Mouse (Mus musculus) limb, embryonic 12.5 days (tissue): ENCODE measurements around the gene Srms. TPM values are rescaled to one million over a fixed set of nuclear protein-coding genes. Genes with fewer than 3 reads are reported as not detected.
A peak's percentile ranks its signal among the peaks of the same experiment; 100 is the strongest.
"Not testable (repeated sequence)": the region's sequence is repeated elsewhere in the genome, so short reads cannot be mapped to it uniquely, and the experiment has no call there.

Source experiments
- ATAC-seq: fragments of 200-750 bp; cut with Nextera tagmentation; 2 replicates; pipeline ENCODE4 v1.8.0; 2017; ENCODE audit warnings: low read depth, moderate TSS enrichment; ENCODE audit not compliant: insufficient number of reproducible peaks, insufficient read depth, low FRiP score, low TSS enrichment
- H3K27ac ChIP-seq: fragments of 300-500 bp; sonication (generic); 2 replicates; pipeline ENCODE4 v1.5.1; 2016; ENCODE audit warnings: mild to moderate bottlenecking, moderate library complexity
- H3K27me3 ChIP-seq: fragments of 300-500 bp; sonication (generic); 2 replicates; pipeline ENCODE4 v1.6.1; 2016; ENCODE audit warnings: mild to moderate bottlenecking, moderate library complexity
- H3K36me3 ChIP-seq: fragments of 300-500 bp; sonication (generic); 2 replicates; pipeline ENCODE4 v1.6.1; 2016; ENCODE audit warnings: mild to moderate bottlenecking, moderate library complexity
- H3K4me1 ChIP-seq: fragments of 300-500 bp; sonication (generic); replicated peaks from 2 replicates; pipeline ENCODE4 v1.6.1; 2016
- H3K4me2 ChIP-seq: fragments of 300-500 bp; sonication (generic); 2 replicates; pipeline ENCODE4 v1.6.1; 2016; ENCODE audit warnings: mild to moderate bottlenecking, moderate library complexity
- H3K4me3 ChIP-seq: fragments of 300-500 bp; sonication (generic); replicated peaks from 2 replicates; pipeline ENCODE4 v1.5.1; 2016; ENCODE audit warnings: mild to moderate bottlenecking
- H3K9ac ChIP-seq: fragments of 300-500 bp; sonication (generic); replicated peaks from 2 replicates; pipeline ENCODE4 v1.6.1; 2016; ENCODE audit warnings: mild to moderate bottlenecking, moderate library complexity
- H3K9me3 ChIP-seq: fragments of 300-500 bp; sonication (generic); 2 replicates; pipeline ENCODE4 v1.6.1; 2016; ENCODE audit warnings: mild to moderate bottlenecking, moderate library complexity
- whole genome bisulfite sequencing: fragments of 180-500 bp; shearing (Covaris S2); methylation state at CpG from one replicate; pipeline ENCODE4 v1.1.7; 2016; 5-methylcytosine and 5-hydroxymethylcytosine counted together
- polyA plus RNA-seq: library from polyadenylated mRNA; unstranded; fragments of >200 nt; fragmentation: Nextera tagmentation; extraction: Ambion mirVana; gene quantifications from 2 replicates; pipeline ENCODE4 v1.2.1, GENCODE M21; 2016

Gene Srms
- polyA plus RNA-seq, 1 experiment from 2014 or later: 0.25 TPM

DNA sequence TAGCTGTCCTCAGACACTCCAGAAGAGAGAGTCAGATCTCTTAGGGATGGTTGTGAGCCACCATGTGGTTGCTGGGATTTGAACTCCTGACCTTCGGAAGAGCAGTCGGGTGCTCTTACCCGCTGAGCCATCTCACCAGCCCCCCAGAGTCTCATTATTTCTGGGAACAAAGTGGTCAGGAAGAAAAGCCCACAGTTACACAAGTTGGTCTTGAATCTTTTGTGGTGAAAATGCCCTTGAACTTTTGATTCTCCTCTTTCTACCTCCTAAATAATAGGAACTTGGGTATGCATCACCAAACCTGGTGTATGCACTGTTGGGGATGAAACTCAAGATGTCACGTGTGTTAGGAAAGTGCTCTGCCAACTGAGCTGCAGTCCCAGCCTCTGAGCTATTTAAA is 21.0 kb downstream of the Srms start:
- no peaks in the 10 kb centered on the region for H3K27me3 ChIP-seq
- peaks cover 7% of the 10 kb centered on the region for H3K4me1 ChIP-seq
- 66% methylated on average over 4 of the region's 4 CpGs for WGBS
- H3K36me3 ChIP-seq: peaks cover 13% of the 10 kb centered on the region
- ATAC-seq: no peak
- no peaks in the 10 kb centered on the region for H3K9me3 ChIP-seq
- H3K4me3 ChIP-seq: no peak overlapping the region
- H3K4me2 ChIP-seq: no peak overlapping the region
- no peak overlapping the region for H3K9ac ChIP-seq
- no peak overlapping the region for H3K27ac ChIP-seq

GRCm38 (mm10) chr2:181191385-181191784 is 21.6 kb downstream of the Srms start:
- peaks cover 13% of the 10 kb centered on the region for H3K36me3 ChIP-seq
- not testable (repeated sequence) for H3K9me3 ChIP-seq, H3K27ac ChIP-seq, ATAC-seq, H3K4me3 ChIP-seq, H3K4me2 ChIP-seq, H3K9ac ChIP-seq, H3K27me3 ChIP-seq, H3K4me1 ChIP-seq
- 71% methylated on average over 4 of the region's 4 CpGs for WGBS

DNA sequence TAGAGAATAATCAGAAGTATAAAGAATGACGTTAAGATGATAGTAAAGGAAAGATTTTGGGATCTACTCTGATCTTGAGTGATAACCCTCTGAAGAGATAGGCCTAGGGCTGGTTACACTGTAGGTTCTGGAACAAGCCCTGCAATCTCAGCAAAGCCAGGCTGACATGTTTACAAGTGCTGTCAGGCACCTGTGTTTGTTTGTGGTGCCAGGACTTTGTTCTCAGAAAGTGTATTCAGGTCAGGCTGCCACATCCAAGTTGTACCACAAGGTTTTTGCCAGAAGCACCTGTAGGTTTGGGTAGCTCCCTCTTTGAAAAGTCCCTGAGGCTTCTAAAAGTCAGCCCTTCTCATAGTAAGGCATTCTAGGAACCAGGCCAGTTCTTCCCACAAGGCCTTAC is 23.7 kb downstream of the Srms start:
- H3K27me3 ChIP-seq: no peaks in the 10 kb centered on the region
- WGBS: 94% methylated on average over 1 of the region's 1 CpGs
- H3K36me3 ChIP-seq: peaks cover 13% of the 10 kb centered on the region
- H3K9me3 ChIP-seq: no peaks in the 10 kb centered on the region
- no peak overlapping the region for H3K4me2 ChIP-seq
- H3K4me1 ChIP-seq: peaks cover 7% of the 10 kb centered on the region
- peak overlapping the region; percentile 69; the same call in 1 of the 2 replicates for H3K27ac ChIP-seq
- ATAC-seq: no peak
- no peak overlapping the region for H3K4me3 ChIP-seq
- no peak overlapping the region for H3K9ac ChIP-seq

- peak overlapping the region; percentile 69 for H3K4me2 ChIP-seq
- H3K9me3 ChIP-seq: no peaks in the 10 kb centered on the region
- H3K27ac ChIP-seq: peak overlapping the region; percentile 69
- H3K4me3 ChIP-seq: peak overlapping the region; percentile 69
- 31% methylated on average over 2 of the region's 2 CpGs for WGBS
- no peaks in the 10 kb centered on the region for H3K27me3 ChIP-seq
- peaks cover 7% of the 10 kb centered on the region for H3K4me1 ChIP-seq
- no peak overlapping the region; the same call in 1 of the 2 replicates for H3K9ac ChIP-seq
- ATAC-seq: no peak
- peaks cover 13% of the 10 kb centered on the region for H3K36me3 ChIP-seq
Measured at GRCm38 (mm10) chr2:181188681-181189080, 24.3 kb downstream of the Srms start.

- H3K4me2 ChIP-seq: peak within 1 kb of the TSS; percentile 69
- under 1% methylated on average over 64 of the region's 64 CpGs for WGBS
- no peaks in the 10 kb centered on the region for H3K27me3 ChIP-seq
- H3K9ac ChIP-seq: peak within 1 kb of the TSS; percentile 94
- H3K9me3 ChIP-seq: no peaks in the 10 kb centered on the region
- H3K27ac ChIP-seq: peak within 1 kb of the TSS; percentile 97
- H3K4me3 ChIP-seq: peak within 1 kb of the TSS; percentile 69
- ATAC-seq: peak; percentile 96
- peaks cover 7% of the 10 kb centered on the region for H3K4me1 ChIP-seq
- H3K36me3 ChIP-seq: peaks cover 13% of the 10 kb centered on the region
Measured at GRCm38 (mm10) chr2:181187121-181188000, 25.6 kb downstream of the Srms start, which contains the start of gene Ppdpf. Gene Ppdpf, plus strand, starts transcription at chr2:181187247.

GRCm38 (mm10) chr2:181186635-181187034 is 26.4 kb downstream of the Srms start:
- WGBS: under 1% methylated on average over 14 of the region's 14 CpGs
- peak overlapping the region; percentile 69 for H3K4me3 ChIP-seq
- ATAC-seq: peak; percentile 77
- peak overlapping the region; percentile 97 for H3K27ac ChIP-seq
- H3K4me1 ChIP-seq: peaks cover 7% of the 10 kb centered on the region
- peak overlapping the region; percentile 94 for H3K9ac ChIP-seq
- no peaks in the 10 kb centered on the region for H3K27me3 ChIP-seq
- peak overlapping the region; percentile 69 for H3K4me2 ChIP-seq
- no peaks in the 10 kb centered on the region for H3K9me3 ChIP-seq
- peaks cover 13% of the 10 kb centered on the region for H3K36me3 ChIP-seq

GRCm38 (mm10) chr2:181180898-181181297 is 32.1 kb downstream of the Srms start:
- Histone ChIP-seq H3K4me1 (no peaks in the 10 kb centered on the region), H3K9me3 (no peaks in the 10 kb centered on the region), H3K4me3 (no peak overlapping the region), H3K9ac (no peak overlapping the region), H3K27me3 (no peaks in the 10 kb centered on the region; the same call in 1 of the 2 replicates), H3K4me2 (no peak overlapping the region), H3K36me3 (no peaks in the 10 kb centered on the region), H3K27ac (no peak overlapping the region)
- WGBS: 82% methylated on average over 6 of the region's 6 CpGs
- ATAC-seq: no peak

GRCm38 (mm10) chr2:181178471-181178870 is 34.5 kb downstream of the Srms start:
- Histone ChIP-seq H3K4me1 (no peaks in the 10 kb centered on the region), H3K27ac (no peak overlapping the region), H3K9ac (no peak overlapping the region), H3K4me2 (no peak overlapping the region), H3K36me3 (no peaks in the 10 kb centered on the region), H3K27me3 (no peaks in the 10 kb centered on the region; the same call in 1 of the 2 replicates), H3K9me3 (no peaks in the 10 kb centered on the region), H3K4me3 (no peak overlapping the region)
- no peak for ATAC-seq
- 83% methylated on average over 5 of the region's 5 CpGs for WGBS

DNA sequence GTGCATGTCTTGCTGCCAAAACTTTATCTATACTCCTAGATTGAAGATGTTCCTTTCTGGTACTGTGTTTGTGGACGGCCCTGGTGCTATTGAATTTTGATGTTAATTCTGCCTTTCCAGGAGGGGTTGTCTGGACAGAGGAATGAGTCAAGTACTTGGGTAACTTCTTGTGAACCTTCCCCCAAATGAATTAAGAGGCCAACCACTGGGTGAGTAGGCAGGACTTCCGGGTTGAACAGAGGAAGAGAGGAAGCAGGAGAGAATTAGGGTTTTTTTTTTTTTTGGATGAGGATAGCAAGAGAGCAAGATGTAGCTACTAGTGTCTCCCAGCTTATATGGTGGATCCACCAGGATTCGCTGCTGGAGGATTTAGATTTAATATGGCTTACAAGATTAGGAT is 35.0 kb downstream of the Srms start:
- H3K4me2 ChIP-seq: no peak overlapping the region
- WGBS: 73% methylated on average over 3 of the region's 3 CpGs
- no peak for ATAC-seq

DNA sequence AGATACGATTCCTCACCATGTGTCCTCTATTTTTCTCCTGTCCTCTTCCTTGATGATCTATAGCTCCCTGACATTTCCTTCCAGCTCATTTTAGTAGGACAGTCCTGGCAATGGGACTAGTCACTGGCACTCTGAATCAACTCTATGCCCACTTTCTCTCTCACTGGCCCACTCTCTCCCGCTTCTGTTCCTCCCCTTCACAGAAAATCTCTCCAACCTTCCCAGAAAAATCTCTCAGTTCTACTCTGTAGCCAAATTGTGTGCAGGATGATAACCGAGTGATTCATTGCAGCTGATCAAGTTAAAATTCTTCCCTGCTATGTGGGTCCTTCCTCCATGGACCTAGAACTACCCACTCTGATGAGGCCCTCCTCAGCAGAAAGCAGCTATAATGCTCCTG is 38.3 kb downstream of the Srms start:
- 84% methylated on average over 3 of the region's 3 CpGs for WGBS
- Histone ChIP-seq H3K4me3 (no peak overlapping the region), H3K27me3 (no peaks in the 10 kb centered on the region), H3K36me3 (no peaks in the 10 kb centered on the region), H3K4me1 (no peaks in the 10 kb centered on the region), H3K9me3 (no peaks in the 10 kb centered on the region), H3K27ac (no peak overlapping the region), H3K9ac (no peak overlapping the region), H3K4me2 (no peak overlapping the region)
- no peak for ATAC-seq

More for the DNA sequence above, 35.0 kb downstream of the Srms start:
- H3K9ac ChIP-seq: no peak overlapping the region
- no peak overlapping the region for H3K4me3 ChIP-seq
- H3K36me3 ChIP-seq: no peaks in the 10 kb centered on the region
- H3K9me3 ChIP-seq: no peaks in the 10 kb centered on the region
- H3K27ac ChIP-seq: no peak overlapping the region
- no peaks in the 10 kb centered on the region for H3K4me1 ChIP-seq
- H3K27me3 ChIP-seq: no peaks in the 10 kb centered on the region; the same call in 1 of the 2 replicates

DNA sequence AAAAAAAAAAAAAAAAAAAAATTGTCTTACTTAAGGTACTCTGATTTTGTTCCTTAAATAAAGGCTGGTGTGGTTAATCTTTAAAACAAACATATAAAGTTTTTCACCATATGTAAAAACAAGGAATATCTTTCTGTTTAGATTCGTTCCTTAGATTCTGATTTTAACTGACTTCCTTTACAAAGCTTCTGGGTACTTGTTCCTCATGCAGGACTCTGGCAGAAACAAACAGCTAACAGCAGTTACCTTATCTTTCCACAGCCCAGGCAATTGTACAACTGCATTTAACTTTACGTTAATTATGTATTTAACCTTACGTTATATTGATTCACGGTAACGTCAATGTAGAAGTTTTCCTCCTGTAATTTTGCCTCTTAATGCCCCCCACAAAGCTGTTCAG is 46.5 kb downstream of the Srms start:
- 85% methylated on average over 5 of the region's 5 CpGs for WGBS
- H3K4me1 ChIP-seq: no peaks in the 10 kb centered on the region
- H3K27ac ChIP-seq: no peak overlapping the region
- peaks cover 10% of the 10 kb centered on the region for H3K27me3 ChIP-seq
- H3K4me3 ChIP-seq: no peak overlapping the region
- no peak for ATAC-seq
- H3K9ac ChIP-seq: no peak overlapping the region
- H3K9me3 ChIP-seq: 0 out of 2 replicates have a peak, but pooled peaks cover 5% of the 10 kb centered on the region
- H3K4me2 ChIP-seq: no peak overlapping the region
- no peaks in the 10 kb centered on the region for H3K36me3 ChIP-seq
